ENCODE assay signal across 19 mouse cellular contexts in the genomic region with DNA sequence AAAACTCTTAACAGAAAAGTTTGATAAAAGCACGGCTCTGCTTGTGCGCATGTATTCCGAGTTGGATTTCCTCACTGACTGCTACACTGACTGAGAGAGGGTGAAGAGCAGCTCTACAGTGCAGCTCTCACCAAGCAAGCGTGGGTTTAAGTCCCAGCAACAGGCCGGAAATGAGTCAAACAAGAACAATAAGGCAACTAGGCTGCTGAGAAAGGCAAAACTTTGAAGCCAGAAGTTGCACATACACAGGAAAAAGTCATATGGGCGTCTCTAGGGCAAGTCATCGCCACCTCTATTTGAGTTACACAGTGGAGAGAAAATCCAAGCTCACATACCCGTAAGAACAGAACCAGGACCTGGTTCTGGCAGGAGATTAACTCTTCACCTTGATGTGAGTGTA. TPM values are rescaled to one million over a fixed set of nuclear protein-coding genes. Genes with fewer than 3 reads are reported as not detected.
DNase-seq lines count a peak whose midpoint lies in the region; ATAC-seq lines count a peak whose summit lies in the region.
"Had no signal": no experiment of that assay in that cellular context is flagged by ENCODE, and none has a peak within 500 bp of the region (broad histone marks: within the 10 kb centered on the region; RNA-seq: fewer than 3 reads in every experiment).

No protein-coding gene starts in this region.

- no peak overlapping the region for H3K4me3 ChIP-seq in kidney, embryonic 16.5 days (ENCODE audit: low read length)
- no peak overlapping the region for H3K4me3 ChIP-seq in brown adipose tissue, adult 24 weeks (ENCODE audit: insufficient read depth, low read depth, low read length)
- H3K4me3 ChIP-seq: forebrain, embryonic 13.5 days; left cerebral cortex, adult 2 months; limb, embryonic 12.5 days; midbrain, embryonic 12.5 days had no signal

- H3K9me3 ChIP-seq in kidney, embryonic 16.5 days (ENCODE audit: low read length), result no peaks in the 10 kb centered on the region
- H3K9me3 ChIP-seq: forebrain, embryonic 13.5 days; G1E; limb, embryonic 12.5 days; midbrain, embryonic 12.5 days had no signal

- 80% methylated on average over 8 of the region's 8 CpGs for WGBS in kidney, embryonic 16.5 days

- no peak overlapping the region for H3K4me2 ChIP-seq in kidney, embryonic 16.5 days (replicated peaks; ENCODE audit: low read depth, low read length)
- H3K4me2 ChIP-seq: forebrain, embryonic 13.5 days; limb, embryonic 12.5 days; midbrain, embryonic 12.5 days had no signal

- H3K36me3 ChIP-seq in kidney, embryonic 16.5 days (ENCODE audit: insufficient read depth, low read length), result peaks cover 19% of the 10 kb centered on the region

- peak overlapping the region; percentile 65 for H3K27ac ChIP-seq in kidney, embryonic 16.5 days (ENCODE audit: low read length)
- H3K27ac ChIP-seq in brown adipose tissue, adult 24 weeks (replicated peaks; ENCODE audit: low read depth, low read length), result peak overlapping the region; percentile 86
- H3K27ac ChIP-seq: forebrain, embryonic 13.5 days; left cerebral cortex, adult 2 months; limb, embryonic 12.5 days; midbrain, embryonic 12.5 days had no signal

- no peak overlapping the region for H3K9ac ChIP-seq in kidney, embryonic 16.5 days (replicated peaks; ENCODE audit: low read length)
- H3K9ac ChIP-seq: forebrain, embryonic 13.5 days; limb, embryonic 12.5 days; midbrain, embryonic 12.5 days had no signal

- no peak for ATAC-seq in kidney, embryonic 16.5 days (ENCODE audit: low FRiP score, low TSS enrichment)
- ATAC-seq: forebrain, embryonic 13.5 days; hindbrain, embryonic 16.5 days had no signal

- intact Hi-C loops in heart, postnatal 25 days (cut with DNase I), result no loop called here

- no peaks in the 10 kb centered on the region for H3K27me3 ChIP-seq in kidney, embryonic 16.5 days (ENCODE audit: insufficient read depth, low read length)
- H3K27me3 ChIP-seq: forebrain, embryonic 13.5 days; limb, embryonic 12.5 days; midbrain, embryonic 12.5 days had no signal

- peak; percentile 82 for DNase-seq in heart, adult 11 months
- no peak for DNase-seq in heart, postnatal 25 days (ENCODE audit: low spot score)
- DNase-seq in kidney, adult 11 months, result no peak
- peak; percentile 8 for DNase-seq in 3T3-L1 (ENCODE audit: low read depth, low spot score)
- no peak for DNase-seq in frontal cortex, postnatal 10 days (ENCODE audit: low spot score in 2 of 2)
- DNase-seq in right cerebral cortex, postnatal 36 days (ENCODE audit: low spot score in 2 of 2), result no peak
- DNase-seq: adrenal gland, postnatal 25 days; cerebellum, adult 11-12 months; spleen, adult 18-20 months had no signal

- no peaks in the 10 kb centered on the region for H3K4me1 ChIP-seq in kidney, embryonic 16.5 days (ENCODE audit: insufficient read depth, low read length)
- H3K4me1 ChIP-seq in brown adipose tissue, adult 24 weeks (ENCODE audit: control insufficient read depth, insufficient read depth, insufficient read length, low read length), result peaks cover 6% of the 10 kb centered on the region; the same call in 1 of the 2 replicates
- H3K4me1 ChIP-seq: forebrain, embryonic 13.5 days; limb, embryonic 12.5 days; midbrain, embryonic 12.5 days had no signal

RNA-seq across cellular contexts. Expression of a gene that starts 10.1 kb away (rescaled TPM):
- under 1 TPM; 0.13 to 0.17 TPM for total RNA-seq in heart, postnatal 25 days (2021)
- polyA plus RNA-seq in kidney, embryonic 16.5 days (2015; fragmentation: Nextera tagmentation; extraction: Ambion mirVana), result 0.09 and 0.21 TPM in 2 replicates
- not detected in 2 replicates for polyA plus RNA-seq in brown adipose tissue, adult 24 weeks (2012; ENCODE audit: insufficient read depth, insufficient read length, missing spikeins)
- polyA plus RNA-seq: heart, embryonic 14.5 days; liver, embryonic 16.5 days had no signal

RNA-seq across cellular contexts. Expression of a gene that starts 10.8 kb away (rescaled TPM):
- 1 to 10 TPM; 2.5 to 3.3 TPM for total RNA-seq in heart, postnatal 25 days (2021)
- 11.7 and 13.1 TPM in 2 replicates for polyA plus RNA-seq in kidney, embryonic 16.5 days (2015; fragmentation: Nextera tagmentation; extraction: Ambion mirVana)
- polyA plus RNA-seq in brown adipose tissue, adult 24 weeks (2012; ENCODE audit: insufficient read depth, insufficient read length, missing spikeins), result 1.5 and 2.2 TPM in 2 replicates

RNA-seq across cellular contexts. Expression of a gene that starts 10.8 kb away (rescaled TPM):
- 10 to 100 TPM; 36.8 to 38.6 TPM for total RNA-seq in heart, postnatal 25 days (2021)
- 207 and 210 TPM in 2 replicates for polyA plus RNA-seq in kidney, embryonic 16.5 days (2015; fragmentation: Nextera tagmentation; extraction: Ambion mirVana)
- polyA plus RNA-seq in brown adipose tissue, adult 24 weeks (2012; ENCODE audit: insufficient read depth, insufficient read length, missing spikeins), result 114 and 144 TPM in 2 replicates

RNA-seq across cellular contexts. Expression of a gene that starts 18.9 kb away (rescaled TPM):
- total RNA-seq in heart, postnatal 25 days (2021), result 10 to 100 TPM; 10.4 to 10.6 TPM
- polyA plus RNA-seq in kidney, embryonic 16.5 days (2015; fragmentation: Nextera tagmentation; extraction: Ambion mirVana), result 45.5 and 46.1 TPM in 2 replicates
- polyA plus RNA-seq in brown adipose tissue, adult 24 weeks (2012; ENCODE audit: insufficient read depth, insufficient read length, missing spikeins), result 16.0 and 16.1 TPM in 2 replicates

Comparison
In these comparisons a context has a peak if more than half of its experiments do, and no peak if none do; other contexts are left out.
1. DNase-seq: peak in heart, adult 11 months (single experiment) and 3T3-L1 (single experiment); none in heart, postnatal 25 days (single experiment), kidney, adult 11 months (single experiment), frontal cortex, postnatal 10 days (0 of 2) and right cerebral cortex, postnatal 36 days (0 of 2).